Mouse (Mus musculus): ENCODE results near the gene Soat1. TPM values are rescaled to one million over a fixed set of nuclear protein-coding genes. Genes with fewer than 3 reads are reported as not detected.

The Soat1 gene
- polyA plus RNA-seq, 1 experiment, result 26.0 TPM

GRCm38 (mm10) chr1:156476535-156476934 is 2.4 kb upstream of the Soat1 start:
- TF ChIP-seq POLR2A (IDR thresholded peaks at IDR 0.05; ENCODE audit: low read depth, low read length) (no peak), CTCF (IDR thresholded peaks at IDR 0.05; ENCODE audit: extremely low read depth, insufficient read depth, insufficient read length, insufficient replicate concordance) (no peak)
- Histone ChIP-seq H3K4me3 (ENCODE audit: extremely low read depth, insufficient read depth, insufficient read length) (no peak overlapping the region), H3K36me3 (ENCODE audit: control insufficient read depth, insufficient read depth, low read length) (no peaks in the 10 kb centered on the region), H3K4me1 (ENCODE audit: control insufficient read depth, insufficient read depth, insufficient read length) (peaks cover 12% of the 10 kb centered on the region), H3K27ac (ENCODE audit: insufficient read depth, low read length) (no peak overlapping the region), H3K27me3 (ENCODE audit: control insufficient read depth, insufficient read depth, low read length) (no peaks in the 10 kb centered on the region)
- no peak for DNase-seq (ENCODE audit: low read depth in 1 of 2, low spot score in 2 of 2)
- WGBS, result 89% methylated on average over 7 of the region's 7 CpGs

DNA sequence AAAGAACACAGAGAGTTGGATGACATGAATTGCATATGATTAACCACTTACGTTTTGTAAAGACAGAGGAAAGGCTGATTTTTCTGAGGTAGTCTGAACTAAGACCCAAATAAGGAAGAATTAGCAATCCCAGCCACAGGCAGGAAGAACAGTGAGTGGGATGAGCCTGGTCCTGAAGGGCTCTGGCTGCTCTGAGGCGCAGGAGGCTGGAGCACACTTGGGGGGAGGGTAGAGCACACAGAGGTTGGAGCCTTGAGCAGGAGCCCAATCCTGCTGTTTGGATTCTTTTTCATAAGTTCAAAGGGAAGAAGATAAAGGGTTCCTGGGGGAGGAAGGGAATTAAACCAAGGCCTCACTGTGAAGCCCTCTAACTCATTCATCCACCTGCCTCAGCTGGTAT is 1.9 kb upstream of the Soat1 start:
- Histone ChIP-seq H3K4me1 (ENCODE audit: control insufficient read depth, insufficient read depth, insufficient read length) (peaks cover 12% of the 10 kb centered on the region), H3K27me3 (ENCODE audit: control insufficient read depth, insufficient read depth, low read length) (no peaks in the 10 kb centered on the region), H3K4me3 (ENCODE audit: extremely low read depth, insufficient read depth, insufficient read length) (no peak overlapping the region), H3K36me3 (ENCODE audit: control insufficient read depth, insufficient read depth, low read length) (no peaks in the 10 kb centered on the region), H3K27ac (ENCODE audit: insufficient read depth, low read length) (no peak overlapping the region)
- DNase-seq (ENCODE audit: low read depth in 1 of 2, low spot score in 2 of 2), result no peak
- WGBS, result 82% methylated on average over 2 of the region's 2 CpGs
- TF ChIP-seq POLR2A (IDR thresholded peaks at IDR 0.05; ENCODE audit: low read depth, low read length), result no peak
- TF ChIP-seq CTCF (IDR thresholded peaks at IDR 0.05; ENCODE audit: extremely low read depth, insufficient read depth, insufficient read length, insufficient replicate concordance), result no peak

DNA sequence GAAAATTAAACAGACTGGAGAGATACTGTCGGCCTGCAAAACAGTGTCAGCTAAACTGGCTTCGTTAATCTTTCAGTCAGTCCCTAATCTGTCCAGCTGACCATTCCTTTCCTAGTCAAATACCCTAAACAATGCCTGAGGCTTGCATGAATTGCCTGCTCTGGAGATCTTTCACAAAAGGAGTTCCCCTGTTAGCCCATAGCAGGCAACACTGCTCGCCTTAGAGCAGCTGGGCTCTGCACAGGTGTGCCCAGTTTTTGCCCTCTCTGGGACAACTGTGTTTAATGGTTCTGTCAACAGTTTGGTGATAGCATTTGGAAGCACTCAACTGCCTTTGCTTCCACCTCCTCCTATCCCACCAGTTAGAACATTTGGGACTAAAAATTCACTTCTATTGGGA is 723 bp upstream of the Soat1 start:
- DNase-seq (ENCODE audit: low read depth in 1 of 2, low spot score in 2 of 2), result no peak
- WGBS, result 89% methylated on average over 3 of the region's 3 CpGs
- TF ChIP-seq CTCF (IDR thresholded peaks at IDR 0.05; ENCODE audit: extremely low read depth, insufficient read depth, insufficient read length, insufficient replicate concordance) (no peak), POLR2A (IDR thresholded peaks at IDR 0.05; ENCODE audit: low read depth, low read length) (no peak)

DNA sequence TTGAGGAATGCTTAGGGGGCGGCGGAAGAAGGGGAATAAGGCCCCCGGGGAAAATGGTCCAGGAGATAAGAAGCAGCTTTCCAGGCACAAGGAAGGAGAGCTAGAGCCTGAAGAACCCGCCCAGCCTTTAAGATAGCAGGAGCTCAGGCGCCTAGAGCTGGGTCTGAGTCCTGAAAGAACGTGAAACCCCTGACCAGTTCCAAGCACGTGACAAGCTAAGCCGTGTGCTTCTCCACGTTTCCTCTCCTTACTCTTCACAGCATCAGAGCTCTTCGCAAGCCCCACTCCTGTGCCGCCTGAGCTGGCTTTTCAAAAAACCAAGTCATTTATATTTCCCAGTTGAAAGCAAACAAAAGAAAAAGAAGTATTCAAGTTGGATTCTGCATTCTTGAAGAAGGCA is 1.1 kb downstream of the Soat1 start:
- peak overlapping the region; percentile 12; the same call in 1 of the 2 replicates for H3K4me3 ChIP-seq (ENCODE audit: extremely low read depth, insufficient read depth, insufficient read length)
- TF ChIP-seq POLR2A (IDR thresholded peaks at IDR 0.05; ENCODE audit: low read depth, low read length) (no peak), CTCF (IDR thresholded peaks at IDR 0.05; ENCODE audit: extremely low read depth, insufficient read depth, insufficient read length, insufficient replicate concordance) (no peak)
- H3K4me1 ChIP-seq (ENCODE audit: control insufficient read depth, insufficient read depth, insufficient read length), result peaks cover 12% of the 10 kb centered on the region
- H3K27ac ChIP-seq (ENCODE audit: insufficient read depth, low read length), result no peak overlapping the region
- no peaks in the 10 kb centered on the region for H3K36me3 ChIP-seq (ENCODE audit: control insufficient read depth, insufficient read depth, low read length)
- DNase-seq (ENCODE audit: low read depth in 1 of 2, low spot score in 2 of 2), result no peak
- no peaks in the 10 kb centered on the region for H3K27me3 ChIP-seq (ENCODE audit: control insufficient read depth, insufficient read depth, low read length)
- WGBS, result 49% methylated on average over 11 of the region's 11 CpGs

More for the DNA sequence above, 723 bp upstream of the Soat1 start:
- Histone ChIP-seq H3K27ac (ENCODE audit: insufficient read depth, low read length) (no peak overlapping the region), H3K4me1 (ENCODE audit: control insufficient read depth, insufficient read depth, insufficient read length) (peaks cover 12% of the 10 kb centered on the region), H3K27me3 (ENCODE audit: control insufficient read depth, insufficient read depth, low read length) (no peaks in the 10 kb centered on the region), H3K36me3 (ENCODE audit: control insufficient read depth, insufficient read depth, low read length) (no peaks in the 10 kb centered on the region), H3K4me3 (ENCODE audit: extremely low read depth, insufficient read depth, insufficient read length) (no peak overlapping the region)

- 85% methylated on average over 7 of the region's 7 CpGs for WGBS
- Histone ChIP-seq H3K27me3 (ENCODE audit: control insufficient read depth, insufficient read depth, low read length) (no peaks in the 10 kb centered on the region), H3K4me1 (ENCODE audit: control insufficient read depth, insufficient read depth, insufficient read length) (peaks cover 12% of the 10 kb centered on the region), H3K27ac (ENCODE audit: insufficient read depth, low read length) (peak overlapping the region; percentile 52), H3K4me3 (ENCODE audit: extremely low read depth, insufficient read depth, insufficient read length) (no peak overlapping the region), H3K36me3 (ENCODE audit: control insufficient read depth, insufficient read depth, low read length) (no peaks in the 10 kb centered on the region)
- TF ChIP-seq POLR2A (IDR thresholded peaks at IDR 0.05; ENCODE audit: low read depth, low read length) (no peak), CTCF (IDR thresholded peaks at IDR 0.05; ENCODE audit: extremely low read depth, insufficient read depth, insufficient read length, insufficient replicate concordance) (no peak)
- DNase-seq (ENCODE audit: low read depth in 1 of 2, low spot score in 2 of 2), result no peak
Observed at GRCm38 (mm10) chr1:156471955-156472354, 2.2 kb downstream of the Soat1 start.

GRCm38 (mm10) chr1:156471071-156471470 is 3.1 kb downstream of the Soat1 start:
- DNase-seq (ENCODE audit: low read depth in 1 of 2, low spot score in 2 of 2), result no peak
- Histone ChIP-seq H3K4me1 (ENCODE audit: control insufficient read depth, insufficient read depth, insufficient read length) (peaks cover 12% of the 10 kb centered on the region), H3K27ac (ENCODE audit: insufficient read depth, low read length) (0 out of 2 replicates have a peak overlapping the region, but pooled peaks have one; percentile 38), H3K4me3 (ENCODE audit: extremely low read depth, insufficient read depth, insufficient read length) (no peak overlapping the region), H3K27me3 (ENCODE audit: control insufficient read depth, insufficient read depth, low read length) (no peaks in the 10 kb centered on the region), H3K36me3 (ENCODE audit: control insufficient read depth, insufficient read depth, low read length) (peaks cover 5% of the 10 kb centered on the region; the same call in 1 of the 2 replicates)
- no peak for TF ChIP-seq CTCF (IDR thresholded peaks at IDR 0.05; ENCODE audit: extremely low read depth, insufficient read depth, insufficient read length, insufficient replicate concordance)
- TF ChIP-seq POLR2A (IDR thresholded peaks at IDR 0.05; ENCODE audit: low read depth, low read length), result no peak
- WGBS, result 75% methylated on average over 3 of the region's 3 CpGs

- Histone ChIP-seq H3K36me3 (ENCODE audit: control insufficient read depth, insufficient read depth, low read length) (peaks cover 9% of the 10 kb centered on the region; the same call in 1 of the 2 replicates), H3K4me1 (ENCODE audit: control insufficient read depth, insufficient read depth, insufficient read length) (peaks cover 12% of the 10 kb centered on the region), H3K27me3 (ENCODE audit: control insufficient read depth, insufficient read depth, low read length) (no peaks in the 10 kb centered on the region), H3K4me3 (ENCODE audit: extremely low read depth, insufficient read depth, insufficient read length) (no peak overlapping the region), H3K27ac (ENCODE audit: insufficient read depth, low read length) (no peak overlapping the region)
- no peak for DNase-seq (ENCODE audit: low read depth in 1 of 2, low spot score in 2 of 2)
- 82% methylated on average over 7 of the region's 7 CpGs for WGBS
- TF ChIP-seq POLR2A (IDR thresholded peaks at IDR 0.05; ENCODE audit: low read depth, low read length) (no peak), CTCF (IDR thresholded peaks at IDR 0.05; ENCODE audit: extremely low read depth, insufficient read depth, insufficient read length, insufficient replicate concordance) (no peak)
Observed at GRCm38 (mm10) chr1:156470557-156470956, 3.6 kb downstream of the Soat1 start.

All from spleen, adult 2 months (tissue).